Mouse (Mus musculus): Measurements from ENCODE around the gene Atp4a. TPM values are rescaled to one million over a fixed set of nuclear protein-coding genes. Genes with fewer than 3 reads are reported as not detected.

Gene Atp4a
- not detected for polyA plus RNA-seq (2012; fragmentation: generic; extraction: Trizol)

- peaks cover 65% of the 10 kb centered on the region for H3K27me3 ChIP-seq (ENCODE audit: control insufficient read depth, insufficient read depth, insufficient read length)
- no peak within 1 kb of the TSS for H3K4me2 ChIP-seq (ENCODE audit: low read depth)
- TF ChIP-seq E2F4 (IDR thresholded peaks at IDR 0.05; ENCODE audit: insufficient read depth) (no peak), CEBPB (IDR thresholded peaks at IDR 0.05; ENCODE audit: insufficient read depth, poor library complexity, severe bottlenecking) (no peak), MYOG (IDR thresholded peaks at IDR 0.05; ENCODE audit: control insufficient read depth in 1 of 3, insufficient read depth in 1 of 3, insufficient read length in 2 of 3, low read depth in 2 of 3) (no peak), USF1 (IDR thresholded peaks at IDR 0.05; ENCODE audit: low read depth) (no peak), TCF12 (IDR thresholded peaks at IDR 0.05; ENCODE audit: insufficient read depth, poor library complexity, severe bottlenecking) (no peak), POLR2A (IDR thresholded peaks at IDR 0.05; ENCODE audit: insufficient read length, low read depth) (no peak), POLR2AphosphoS2 (IDR thresholded peaks at IDR 0.05; ENCODE audit: insufficient read length, low read depth) (no peak), MYOD1 (IDR thresholded peaks at IDR 0.05; ENCODE audit: control insufficient read depth in 1 of 3, insufficient read length in 2 of 3, low read depth in 2 of 3) (no peak), SRF (IDR thresholded peaks at IDR 0.05; ENCODE audit: control insufficient read depth, insufficient read length, low read depth) (no peak), REST (IDR thresholded peaks at IDR 0.05; ENCODE audit: insufficient read depth, insufficient read length) (no peak), MAX (IDR thresholded peaks at IDR 0.05; ENCODE audit: low read depth) (no peak), TCF3 (IDR thresholded peaks at IDR 0.05; ENCODE audit: insufficient read length, low read depth) (no peak)
- H3K36me3 ChIP-seq (ENCODE audit: control insufficient read depth, insufficient read depth) = no peaks in the 10 kb centered on the region
- H3K79me2 ChIP-seq (ENCODE audit: control insufficient read depth, insufficient read depth) = no peaks in the 10 kb centered on the region
- no peak within 1 kb of the TSS for H3ac ChIP-seq (ENCODE audit: control insufficient read depth, insufficient read length)
- no peak within 1 kb of the TSS for H3K4me3 ChIP-seq
Observed at GRCm38 (mm10) chr7:30711942-30712341, at the start of gene Atp4a. TSS of gene Atp4a (plus strand) at chr7:30712209.

DNA sequence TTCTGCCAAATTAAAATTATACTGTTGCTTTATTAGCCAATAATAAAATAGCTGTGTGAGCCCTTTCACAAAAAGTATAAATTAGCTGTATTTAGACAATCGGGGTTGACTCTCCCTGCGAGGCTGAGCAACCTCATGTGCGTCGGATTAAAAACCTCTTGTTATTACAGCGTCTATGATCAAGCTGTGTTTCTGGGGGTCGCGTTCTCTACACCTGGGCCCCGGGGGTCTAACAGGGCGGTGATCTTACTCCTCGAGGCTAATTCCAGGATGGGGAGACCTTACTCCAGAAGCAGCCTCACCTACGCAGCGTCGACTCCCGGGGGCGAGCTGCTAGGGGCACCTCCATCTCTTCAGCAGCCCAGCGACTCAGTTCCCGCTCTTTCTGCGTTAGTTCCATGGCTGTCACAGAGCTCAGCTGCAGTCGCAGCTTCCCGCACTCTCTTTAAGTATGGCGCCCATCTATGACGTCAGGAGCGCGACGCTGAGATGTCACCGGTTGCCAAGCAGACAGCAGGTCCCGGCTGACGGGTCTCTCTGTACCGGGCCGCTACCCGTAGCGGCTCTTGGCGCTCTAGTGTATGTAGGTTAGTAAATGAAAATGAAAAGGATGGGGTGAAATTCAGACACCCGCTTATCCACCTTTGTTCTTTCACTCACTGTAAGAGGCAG is 47.3 kb upstream of the Atp4a start, which contains the start of gene Haus5:
Gene Haus5, minus strand, starts transcription at position 466 of the 672 bp plus-strand sequence.
- Histone ChIP-seq H3ac (ENCODE audit: control insufficient read depth, insufficient read length) (peak within 1 kb of the TSS; percentile 15), H3K4me2 (ENCODE audit: low read depth) (peak within 1 kb of the TSS; percentile 93), H3K36me3 (ENCODE audit: control insufficient read depth, insufficient read depth) (no peaks in the 10 kb centered on the region), H3K4me3 (peak within 1 kb of the TSS; percentile 66), H3K27me3 (ENCODE audit: control insufficient read depth, insufficient read depth, insufficient read length) (no peaks in the 10 kb centered on the region), H3K79me2 (ENCODE audit: control insufficient read depth, insufficient read depth) (no peaks in the 10 kb centered on the region)
- peak in 1 of 3 experiments; percentile 7 for TF ChIP-seq MYOG (IDR thresholded peaks at IDR 0.05; ENCODE audit: control insufficient read depth in 1 of 3, insufficient read depth in 1 of 3, insufficient read length in 2 of 3, low read depth in 2 of 3)
- no peak for TF ChIP-seq CEBPB (IDR thresholded peaks at IDR 0.05; ENCODE audit: insufficient read depth, poor library complexity, severe bottlenecking)
- no peak for TF ChIP-seq TCF3 (IDR thresholded peaks at IDR 0.05; ENCODE audit: insufficient read length, low read depth)
- peak; percentile 52 for TF ChIP-seq SRF (IDR thresholded peaks at IDR 0.05; ENCODE audit: control insufficient read depth, insufficient read length, low read depth)
- TF ChIP-seq POLR2A (IDR thresholded peaks at IDR 0.05; ENCODE audit: insufficient read length, low read depth) = peak; percentile 62
- TF ChIP-seq REST (IDR thresholded peaks at IDR 0.05; ENCODE audit: insufficient read depth, insufficient read length) = no peak
- peak; percentile 97 for TF ChIP-seq E2F4 (IDR thresholded peaks at IDR 0.05; ENCODE audit: insufficient read depth)

- H3K79me2 ChIP-seq (ENCODE audit: control insufficient read depth, insufficient read depth) = no peaks in the 10 kb centered on the region
- TF ChIP-seq TCF3 (IDR thresholded peaks at IDR 0.05; ENCODE audit: insufficient read length, low read depth) = no peak
- TF ChIP-seq TCF12 (IDR thresholded peaks at IDR 0.05; ENCODE audit: insufficient read depth, poor library complexity, severe bottlenecking) = no peak
- TF ChIP-seq POLR2A (IDR thresholded peaks at IDR 0.05; ENCODE audit: insufficient read length, low read depth) = no peak
- TF ChIP-seq SRF (IDR thresholded peaks at IDR 0.05; ENCODE audit: control insufficient read depth, insufficient read length, low read depth) = no peak
- TF ChIP-seq POLR2AphosphoS2 (IDR thresholded peaks at IDR 0.05; ENCODE audit: insufficient read length, low read depth) = no peak
- no peak for TF ChIP-seq E2F4 (IDR thresholded peaks at IDR 0.05; ENCODE audit: insufficient read depth)
- TF ChIP-seq MAX (IDR thresholded peaks at IDR 0.05; ENCODE audit: low read depth) = no peak
- TF ChIP-seq REST (IDR thresholded peaks at IDR 0.05; ENCODE audit: insufficient read depth, insufficient read length) = no peak
- no peak for TF ChIP-seq CEBPB (IDR thresholded peaks at IDR 0.05; ENCODE audit: insufficient read depth, poor library complexity, severe bottlenecking)
- no peak for TF ChIP-seq MYOG (IDR thresholded peaks at IDR 0.05; ENCODE audit: control insufficient read depth in 1 of 3, insufficient read depth in 1 of 3, insufficient read length in 2 of 3, low read depth in 2 of 3)
- TF ChIP-seq USF1 (IDR thresholded peaks at IDR 0.05; ENCODE audit: low read depth) = no peak
- no peak for TF ChIP-seq MYOD1 (IDR thresholded peaks at IDR 0.05; ENCODE audit: control insufficient read depth in 1 of 3, insufficient read length in 2 of 3, low read depth in 2 of 3)
- peak overlapping the region; percentile 66 for H3K4me3 ChIP-seq
- no peaks in the 10 kb centered on the region for H3K27me3 ChIP-seq (ENCODE audit: control insufficient read depth, insufficient read depth, insufficient read length)
- H3ac ChIP-seq (ENCODE audit: control insufficient read depth, insufficient read length) = peak overlapping the region; percentile 15
- peak overlapping the region; percentile 93 for H3K4me2 ChIP-seq (ENCODE audit: low read depth)
- H3K36me3 ChIP-seq (ENCODE audit: control insufficient read depth, insufficient read depth) = no peaks in the 10 kb centered on the region
Observed at GRCm38 (mm10) chr7:30665321-30665720, 46.7 kb upstream of the Atp4a start.

GRCm38 (mm10) chr7:30669229-30669628 is 42.8 kb upstream of the Atp4a start:
- H3K36me3 ChIP-seq (ENCODE audit: control insufficient read depth, insufficient read depth) = no peaks in the 10 kb centered on the region
- no peak overlapping the region for H3K4me2 ChIP-seq (ENCODE audit: low read depth)
- peaks cover 9% of the 10 kb centered on the region for H3K27me3 ChIP-seq (ENCODE audit: control insufficient read depth, insufficient read depth, insufficient read length)
- H3K79me2 ChIP-seq (ENCODE audit: control insufficient read depth, insufficient read depth) = no peaks in the 10 kb centered on the region
- TF ChIP-seq CEBPB (IDR thresholded peaks at IDR 0.05; ENCODE audit: insufficient read depth, poor library complexity, severe bottlenecking) = no peak
- TF ChIP-seq USF1 (IDR thresholded peaks at IDR 0.05; ENCODE audit: low read depth) = no peak
- TF ChIP-seq E2F4 (IDR thresholded peaks at IDR 0.05; ENCODE audit: insufficient read depth) = no peak
- TF ChIP-seq POLR2A (IDR thresholded peaks at IDR 0.05; ENCODE audit: insufficient read length, low read depth) = no peak
- TF ChIP-seq TCF12 (IDR thresholded peaks at IDR 0.05; ENCODE audit: insufficient read depth, poor library complexity, severe bottlenecking) = no peak
- no peak for TF ChIP-seq POLR2AphosphoS2 (IDR thresholded peaks at IDR 0.05; ENCODE audit: insufficient read length, low read depth)
- no peak for TF ChIP-seq REST (IDR thresholded peaks at IDR 0.05; ENCODE audit: insufficient read depth, insufficient read length)
- TF ChIP-seq MAX (IDR thresholded peaks at IDR 0.05; ENCODE audit: low read depth) = no peak
- H3ac ChIP-seq (ENCODE audit: control insufficient read depth, insufficient read length) = no peak overlapping the region
- no peak overlapping the region for H3K4me3 ChIP-seq

Measured in myocyte (in vitro differentiated cells).